Mouse (Mus musculus) embryonic facial prominence, embryonic 11.5 days (tissue): ENCODE data around the gene Gna13. TPM values are rescaled to one million over a fixed set of nuclear protein-coding genes. Genes with fewer than 3 reads are reported as not detected.

Experiments
- ATAC-seq: fragments of 200-750 bp; cut with Nextera tagmentation; replicated peaks from 2 replicates; pipeline ENCODE4 v1.8.0; 2017; ENCODE audit warnings: low read depth; ENCODE audit not compliant: insufficient number of reproducible peaks, low FRiP score, low TSS enrichment
- DNase-seq: peaks from one replicate; pipeline ENCODE4 v3.0.0-alpha.2; 2015; ENCODE audit warnings: low spot score
- H3K27ac ChIP-seq: fragments of 300-500 bp; sonication (generic); replicated peaks from 2 replicates; pipeline ENCODE4 v1.5.1; 2014; ENCODE audit warnings: mild to moderate bottlenecking, low read depth, low read length, control low read depth
- H3K27me3 ChIP-seq: fragments of 300-500 bp; sonication (generic); 2 replicates; pipeline ENCODE4 v1.6.1; 2014; ENCODE audit warnings: mild to moderate bottlenecking, low read length, moderate library complexity, mixed read lengths; ENCODE audit not compliant: control insufficient read depth, insufficient read depth
- H3K36me3 ChIP-seq: fragments of 300-500 bp; sonication (generic); replicated peaks from 2 replicates; pipeline ENCODE4 v1.6.1; 2014; ENCODE audit warnings: low read depth, mild to moderate bottlenecking, low read length, moderate library complexity, mixed read lengths; ENCODE audit not compliant: control insufficient read depth, insufficient read depth
- H3K4me1 ChIP-seq: fragments of 300-500 bp; sonication (generic); 2 replicates; pipeline ENCODE4 v1.6.1; 2014; ENCODE audit warnings: low read length, mixed read lengths; ENCODE audit not compliant: control insufficient read depth, insufficient read depth
- H3K4me2 ChIP-seq: fragments of 300-500 bp; sonication (generic); 2 replicates; pipeline ENCODE4 v1.6.1; 2014; ENCODE audit warnings: low read depth, mild to moderate bottlenecking, control low read depth, low read length, moderate library complexity
- H3K4me3 ChIP-seq: fragments of 300-500 bp; sonication (generic); 2 replicates; pipeline ENCODE4 v1.5.1; 2014; ENCODE audit warnings: low read depth, low read length, control low read depth
- H3K9ac ChIP-seq: fragments of 300-500 bp; sonication (generic); replicated peaks from 2 replicates; pipeline ENCODE4 v1.6.1; 2014; ENCODE audit warnings: mild to moderate bottlenecking, control low read depth, low read length
- H3K9me3 ChIP-seq: fragments of 300-500 bp; sonication (generic); replicated peaks from 2 replicates; pipeline ENCODE4 v1.6.1; 2016; ENCODE audit warnings: mild to moderate bottlenecking, low read length, inconsistent platforms, mixed read lengths; ENCODE audit not compliant: control insufficient read depth
- WGBS: fragments of 180-500 bp; shearing (Covaris S2); extraction: QIAGEN DNeasy Blood & Tissue Kit; methylation state at CpG from one replicate; pipeline ENCODE4 v1.1.7; 2014; 5-methylcytosine and 5-hydroxymethylcytosine counted together
- polyA plus RNA-seq: library from polyadenylated mRNA; unstranded; fragments of >200 nt; fragmentation: Nextera tagmentation; extraction: Ambion mirVana; gene quantifications from 2 replicates; pipeline ENCODE4 v1.2.1, GENCODE M21; 2014

The Gna13 gene
- polyA plus RNA-seq, 1 experiment from 2014 or later = 20.8 TPM

DNA sequence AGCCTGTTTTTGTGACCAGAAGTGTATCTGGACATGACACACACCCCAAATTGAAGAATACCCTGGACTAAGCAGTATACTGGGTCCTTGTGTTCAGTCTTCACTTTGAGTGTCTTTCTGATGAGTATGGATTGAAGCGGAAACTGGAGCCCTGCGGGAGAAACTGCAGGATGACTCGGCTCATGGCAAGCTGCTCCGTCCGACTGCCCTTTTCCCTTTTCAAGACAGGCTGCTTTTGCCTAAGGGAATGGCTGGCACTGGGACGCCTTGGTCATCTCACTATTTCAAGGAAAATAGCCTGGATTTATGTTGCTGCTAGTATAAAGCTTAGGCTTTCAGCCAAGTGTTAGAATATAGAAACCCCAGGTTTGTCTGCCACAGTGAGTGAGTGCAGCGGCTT lies 28.6 kb downstream of the Gna13 start:
- 69% methylated on average over 7 of the region's 7 CpGs for WGBS
- ATAC-seq = no peak
- Histone ChIP-seq H3K4me3 (no peak overlapping the region), H3K27me3 (no peaks in the 10 kb centered on the region), H3K9me3 (no peaks in the 10 kb centered on the region), H3K4me2 (no peak overlapping the region), H3K27ac (no peak overlapping the region), H3K4me1 (no peaks in the 10 kb centered on the region), H3K9ac (no peak overlapping the region), H3K36me3 (no peaks in the 10 kb centered on the region)
- no peak for DNase-seq

DNA sequence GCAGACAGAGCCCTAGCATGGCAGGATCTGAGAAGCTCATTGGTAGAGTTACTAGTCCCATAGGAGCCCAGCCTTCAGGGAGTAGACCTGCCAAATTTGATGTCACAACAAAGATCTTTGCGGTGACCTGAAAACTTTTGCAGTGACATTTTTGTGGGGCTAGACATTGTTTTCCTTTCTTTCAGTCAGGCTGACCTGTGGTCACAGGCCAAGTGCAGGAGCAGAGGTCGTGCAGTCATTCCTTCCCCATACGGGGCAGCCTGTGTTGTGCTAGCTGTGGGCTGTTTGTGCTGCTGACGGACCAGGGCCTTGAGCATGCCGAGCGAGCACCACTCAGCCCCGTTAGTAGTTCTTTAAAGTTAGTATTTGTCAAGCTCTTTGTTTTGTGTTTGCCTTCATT lies 29.1 kb downstream of the Gna13 start:
- Histone ChIP-seq H3K4me1 (no peaks in the 10 kb centered on the region), H3K27me3 (no peaks in the 10 kb centered on the region), H3K27ac (no peak overlapping the region), H3K4me3 (no peak overlapping the region), H3K4me2 (no peak overlapping the region), H3K36me3 (no peaks in the 10 kb centered on the region), H3K9ac (no peak overlapping the region), H3K9me3 (no peaks in the 10 kb centered on the region)
- ATAC-seq (no peak), DNase-seq (no peak)
- WGBS = 45% methylated on average over 7 of the region's 7 CpGs

- DNase-seq = no peak
- ATAC-seq = no peak
- Histone ChIP-seq H3K4me2 (no peak overlapping the region), H3K27me3 (no peaks in the 10 kb centered on the region), H3K36me3 (no peaks in the 10 kb centered on the region), H3K4me3 (no peak overlapping the region), H3K4me1 (no peaks in the 10 kb centered on the region), H3K9ac (no peak overlapping the region), H3K9me3 (no peaks in the 10 kb centered on the region), H3K27ac (no peak overlapping the region)
- WGBS = 84% methylated on average over 9 of the region's 9 CpGs
Measured at GRCm38 (mm10) chr11:109392601-109393000, 30.0 kb downstream of the Gna13 start.

DNA sequence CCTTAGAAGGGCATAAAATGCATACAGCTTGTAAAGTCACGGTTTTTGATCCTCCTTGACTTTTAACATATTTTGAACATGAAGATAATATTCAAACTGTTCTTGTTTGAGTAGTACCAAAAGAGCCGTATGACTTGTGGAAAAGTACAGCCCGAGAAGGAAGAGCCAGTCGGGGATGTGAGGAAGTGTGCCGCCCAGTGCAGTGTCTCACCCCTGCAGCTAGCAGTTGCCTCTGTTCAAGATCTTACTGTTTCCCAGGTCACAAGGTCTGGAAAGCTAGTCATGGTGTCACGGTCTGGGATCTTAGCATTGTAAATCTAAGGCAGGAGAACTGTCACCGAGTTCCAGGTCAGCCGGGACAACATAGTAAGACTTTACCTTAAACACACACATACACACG lies 32.1 kb downstream of the Gna13 start:
- WGBS = 83% methylated on average over 9 of the region's 9 CpGs
- Histone ChIP-seq H3K9me3 (no peaks in the 10 kb centered on the region), H3K36me3 (no peaks in the 10 kb centered on the region)

DNA sequence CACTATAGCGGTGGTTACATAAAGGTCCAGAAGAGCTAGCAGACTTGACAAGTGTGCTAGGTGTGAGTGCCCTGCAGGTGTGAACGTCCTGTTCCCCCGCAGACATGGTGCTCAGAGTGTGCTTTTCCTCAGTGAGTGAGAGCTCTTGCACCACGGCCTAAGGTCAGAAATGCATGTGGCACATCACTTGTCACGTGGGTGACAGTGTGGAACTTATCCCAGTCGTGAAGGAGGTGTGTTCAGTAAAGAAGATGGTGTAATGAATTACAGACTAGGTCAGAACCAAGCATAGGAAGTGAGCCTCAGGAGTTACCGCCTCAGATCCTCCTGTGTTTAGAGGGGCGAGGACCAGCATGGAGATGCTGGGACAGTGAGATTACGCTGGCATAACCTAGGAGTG lies 32.7 kb downstream of the Gna13 start:
- DNase-seq = no peak
- Histone ChIP-seq H3K27ac (no peak overlapping the region), H3K36me3 (no peaks in the 10 kb centered on the region), H3K4me2 (no peak overlapping the region), H3K4me3 (no peak overlapping the region), H3K27me3 (no peaks in the 10 kb centered on the region), H3K4me1 (no peaks in the 10 kb centered on the region), H3K9me3 (no peaks in the 10 kb centered on the region), H3K9ac (no peak overlapping the region)
- no peak for ATAC-seq
- 95% methylated on average over 9 of the region's 9 CpGs for WGBS

More for the DNA sequence above, 32.1 kb downstream of the Gna13 start:
- H3K27ac ChIP-seq = no peak overlapping the region
- no peaks in the 10 kb centered on the region for H3K27me3 ChIP-seq
- no peak overlapping the region for H3K4me2 ChIP-seq
- H3K9ac ChIP-seq = no peak overlapping the region
- DNase-seq (no peak), ATAC-seq (no peak)
- H3K4me1 ChIP-seq = no peaks in the 10 kb centered on the region
- H3K4me3 ChIP-seq = no peak overlapping the region

GRCm38 (mm10) chr11:109406431-109406830 lies 43.8 kb downstream of the Gna13 start:
- H3K27me3 ChIP-seq = no peaks in the 10 kb centered on the region
- H3K4me1 ChIP-seq = no peaks in the 10 kb centered on the region
- DNase-seq = no peak
- no peak overlapping the region for H3K4me2 ChIP-seq
- no peak for ATAC-seq
- H3K9me3 ChIP-seq = no peaks in the 10 kb centered on the region
- no peak overlapping the region for H3K9ac ChIP-seq
- no peak overlapping the region for H3K4me3 ChIP-seq
- no peaks in the 10 kb centered on the region for H3K36me3 ChIP-seq
- WGBS = 85% methylated on average over 5 of the region's 5 CpGs
- H3K27ac ChIP-seq = no peak overlapping the region

DNA sequence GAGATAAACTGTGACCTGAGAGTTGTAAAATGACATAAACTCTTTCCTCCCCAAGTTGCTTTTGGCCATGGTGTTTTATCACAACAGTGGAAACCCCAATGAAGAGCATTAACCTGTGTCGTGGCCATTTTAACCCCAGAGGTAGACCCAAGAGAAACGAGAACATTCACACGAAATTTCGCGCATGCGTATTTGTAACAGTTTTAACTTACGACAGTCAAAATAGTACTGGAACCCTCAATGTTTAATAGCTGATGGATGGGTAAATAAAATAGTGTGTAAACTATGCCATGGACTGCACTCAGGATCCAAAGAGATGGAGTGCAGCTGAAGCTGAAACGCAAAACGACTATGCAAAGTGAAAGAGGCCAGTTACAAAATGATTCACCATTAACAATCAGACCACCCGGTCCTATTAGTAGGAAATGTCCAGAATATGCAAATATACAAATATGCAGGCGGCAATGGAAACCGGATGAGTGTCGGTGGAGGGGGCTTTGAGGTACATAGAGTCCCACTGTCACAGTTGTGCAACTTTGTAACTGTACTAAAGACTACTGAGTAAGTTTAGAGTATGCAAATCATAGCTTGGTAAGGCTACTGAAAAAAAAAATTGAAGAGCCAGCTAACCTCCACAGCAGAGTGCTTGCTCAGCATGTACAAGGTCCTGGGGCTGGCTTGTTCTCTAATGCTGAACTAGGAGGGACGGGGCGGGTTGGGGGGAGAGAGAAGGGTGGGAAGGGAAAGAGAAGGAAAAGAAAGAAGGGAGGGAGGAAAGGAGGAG lies 47.8 kb downstream of the Gna13 start:
- Histone ChIP-seq H3K9ac (no peak overlapping the region), H3K36me3 (no peaks in the 10 kb centered on the region), H3K4me2 (no peak overlapping the region), H3K4me3 (no peak overlapping the region), H3K4me1 (no peaks in the 10 kb centered on the region), H3K27me3 (no peaks in the 10 kb centered on the region), H3K9me3 (no peaks in the 10 kb centered on the region), H3K27ac (no peak overlapping the region)
- ATAC-seq = no peak
- no peak for DNase-seq
- WGBS = 93% methylated on average over 15 of the region's 15 CpGs

- no peaks in the 10 kb centered on the region for H3K27me3 ChIP-seq
- DNase-seq (no peak), ATAC-seq (no peak)
- no peak within 1 kb of the TSS for H3K4me2 ChIP-seq
- H3K9ac ChIP-seq = no peak within 1 kb of the TSS
- no peak within 1 kb of the TSS for H3K27ac ChIP-seq
- no peaks in the 10 kb centered on the region for H3K9me3 ChIP-seq
- WGBS = 78% methylated on average over 6 of the region's 6 CpGs
- H3K36me3 ChIP-seq = no peaks in the 10 kb centered on the region
- H3K4me3 ChIP-seq = no peak within 1 kb of the TSS
- no peaks in the 10 kb centered on the region for H3K4me1 ChIP-seq
Measured at GRCm38 (mm10) chr11:109413617-109414016, 51.0 kb downstream of the Gna13 start, which contains the start of gene 9930022D16Rik. 9930022D16Rik (plus strand) TSS chr11:109413917.
